Mouse (Mus musculus): ENCODE data around the gene Ikzf3. TPM values are rescaled to one million over a fixed set of nuclear protein-coding genes. Genes with fewer than 3 reads are reported as not detected.

The Ikzf3 gene
- polyA plus RNA-seq, 1 experiment from 2014 or later: 0.73 TPM

- 79% methylated on average over 5 of the region's 5 CpGs for WGBS
- H3K27me3 ChIP-seq (ENCODE audit: control insufficient read depth, insufficient read depth, low read length): peaks cover 18% of the 10 kb centered on the region
- no peak for ATAC-seq (ENCODE audit: low FRiP score, low TSS enrichment)
- no peak overlapping the region for H3K9ac ChIP-seq (ENCODE audit: low read depth, low read length)
- no peaks in the 10 kb centered on the region for H3K36me3 ChIP-seq (ENCODE audit: control insufficient read depth, insufficient read depth, low read length)
- H3K4me3 ChIP-seq (ENCODE audit: low read length): no peak overlapping the region
- no peak overlapping the region for H3K4me2 ChIP-seq (replicated peaks; ENCODE audit: low read depth, low read length)
- H3K27ac ChIP-seq (ENCODE audit: low read depth, low read length): no peak overlapping the region
- no peaks in the 10 kb centered on the region for H3K4me1 ChIP-seq (ENCODE audit: control insufficient read depth, insufficient read depth, low read length)
- 0 out of 2 replicates have a peak, but pooled peaks cover 2% of the 10 kb centered on the region for H3K9me3 ChIP-seq (ENCODE audit: control insufficient read depth, low read length)
Measured at GRCm38 (mm10) chr11:98540319-98540718, 5.5 kb downstream of the Ikzf3 start.

- no peak overlapping the region for H3K9ac ChIP-seq (ENCODE audit: low read depth, low read length)
- no peak overlapping the region for H3K4me3 ChIP-seq (ENCODE audit: low read length)
- no peak overlapping the region for H3K27ac ChIP-seq (ENCODE audit: low read depth, low read length)
- no peak overlapping the region for H3K4me2 ChIP-seq (replicated peaks; ENCODE audit: low read depth, low read length)
- 0 out of 2 replicates have a peak, but pooled peaks cover 2% of the 10 kb centered on the region for H3K9me3 ChIP-seq (ENCODE audit: control insufficient read depth, low read length)
- H3K4me1 ChIP-seq (ENCODE audit: control insufficient read depth, insufficient read depth, low read length): no peaks in the 10 kb centered on the region
- no peaks in the 10 kb centered on the region for H3K36me3 ChIP-seq (ENCODE audit: control insufficient read depth, insufficient read depth, low read length)
- ATAC-seq (ENCODE audit: low FRiP score, low TSS enrichment): no peak
- peaks cover 3% of the 10 kb centered on the region for H3K27me3 ChIP-seq (ENCODE audit: control insufficient read depth, insufficient read depth, low read length)
Measured at GRCm38 (mm10) chr11:98537480-98538034, 8.3 kb downstream of the Ikzf3 start.

- Histone ChIP-seq H3K4me3 (ENCODE audit: low read length) (no peak overlapping the region), H3K36me3 (ENCODE audit: control insufficient read depth, insufficient read depth, low read length) (no peaks in the 10 kb centered on the region), H3K27me3 (ENCODE audit: control insufficient read depth, insufficient read depth, low read length) (no peaks in the 10 kb centered on the region), H3K9me3 (ENCODE audit: control insufficient read depth, low read length) (no peaks in the 10 kb centered on the region), H3K4me1 (ENCODE audit: control insufficient read depth, insufficient read depth, low read length) (no peaks in the 10 kb centered on the region), H3K9ac (ENCODE audit: low read depth, low read length) (no peak overlapping the region), H3K4me2 (replicated peaks; ENCODE audit: low read depth, low read length) (no peak overlapping the region), H3K27ac (ENCODE audit: low read depth, low read length) (no peak overlapping the region)
- no peak for ATAC-seq (ENCODE audit: low FRiP score, low TSS enrichment)
- 78% methylated on average over 10 of the region's 10 CpGs for WGBS
Measured at GRCm38 (mm10) chr11:98526824-98527461, 18.9 kb downstream of the Ikzf3 start.

GRCm38 (mm10) chr11:98525140-98525539, 20.7 kb downstream of the Ikzf3 start:
- Histone ChIP-seq H3K4me1 (ENCODE audit: control insufficient read depth, insufficient read depth, low read length) (no peaks in the 10 kb centered on the region), H3K36me3 (ENCODE audit: control insufficient read depth, insufficient read depth, low read length) (no peaks in the 10 kb centered on the region), H3K9me3 (ENCODE audit: control insufficient read depth, low read length) (no peaks in the 10 kb centered on the region), H3K27ac (ENCODE audit: low read depth, low read length) (no peak overlapping the region), H3K4me3 (ENCODE audit: low read length) (no peak overlapping the region), H3K27me3 (ENCODE audit: control insufficient read depth, insufficient read depth, low read length) (no peaks in the 10 kb centered on the region), H3K9ac (ENCODE audit: low read depth, low read length) (no peak overlapping the region), H3K4me2 (replicated peaks; ENCODE audit: low read depth, low read length) (no peak overlapping the region)
- 61% methylated on average over 4 of the region's 4 CpGs for WGBS
- no peak for ATAC-seq (ENCODE audit: low FRiP score, low TSS enrichment)

GRCm38 (mm10) chr11:98520468-98520867, 25.4 kb downstream of the Ikzf3 start:
- H3K9ac ChIP-seq (ENCODE audit: low read depth, low read length): no peak overlapping the region
- no peak overlapping the region for H3K4me2 ChIP-seq (replicated peaks; ENCODE audit: low read depth, low read length)
- no peaks in the 10 kb centered on the region for H3K9me3 ChIP-seq (ENCODE audit: control insufficient read depth, low read length)
- H3K4me3 ChIP-seq (ENCODE audit: low read length): no peak overlapping the region
- no peak for ATAC-seq (ENCODE audit: low FRiP score, low TSS enrichment)
- no peaks in the 10 kb centered on the region for H3K27me3 ChIP-seq (ENCODE audit: control insufficient read depth, insufficient read depth, low read length)
- H3K4me1 ChIP-seq (ENCODE audit: control insufficient read depth, insufficient read depth, low read length): peaks cover 3% of the 10 kb centered on the region; the same call in 1 of the 2 replicates
- H3K36me3 ChIP-seq (ENCODE audit: control insufficient read depth, insufficient read depth, low read length): no peaks in the 10 kb centered on the region
- no peak overlapping the region for H3K27ac ChIP-seq (ENCODE audit: low read depth, low read length)
- 25% methylated on average over 10 of the region's 10 CpGs for WGBS

GRCm38 (mm10) chr11:98513356-98513936, 32.4 kb downstream of the Ikzf3 start:
- Histone ChIP-seq H3K36me3 (ENCODE audit: control insufficient read depth, insufficient read depth, low read length) (no peaks in the 10 kb centered on the region), H3K9me3 (ENCODE audit: control insufficient read depth, low read length) (no peaks in the 10 kb centered on the region), H3K4me1 (ENCODE audit: control insufficient read depth, insufficient read depth, low read length) (peaks cover 5% of the 10 kb centered on the region; the same call in 1 of the 2 replicates), H3K4me3 (ENCODE audit: low read length) (no peak overlapping the region), H3K9ac (ENCODE audit: low read depth, low read length) (no peak overlapping the region), H3K4me2 (replicated peaks; ENCODE audit: low read depth, low read length) (no peak overlapping the region), H3K27ac (ENCODE audit: low read depth, low read length) (no peak overlapping the region), H3K27me3 (ENCODE audit: control insufficient read depth, insufficient read depth, low read length) (no peaks in the 10 kb centered on the region)
- ATAC-seq (ENCODE audit: low FRiP score, low TSS enrichment): no peak
- WGBS: 78% methylated on average over 6 of the region's 6 CpGs

GRCm38 (mm10) chr11:98512881-98513280, 33.0 kb downstream of the Ikzf3 start:
- Histone ChIP-seq H3K4me3 (ENCODE audit: low read length) (no peak overlapping the region), H3K27ac (ENCODE audit: low read depth, low read length) (no peak overlapping the region), H3K4me1 (ENCODE audit: control insufficient read depth, insufficient read depth, low read length) (peaks cover 5% of the 10 kb centered on the region; the same call in 1 of the 2 replicates), H3K27me3 (ENCODE audit: control insufficient read depth, insufficient read depth, low read length) (no peaks in the 10 kb centered on the region), H3K36me3 (ENCODE audit: control insufficient read depth, insufficient read depth, low read length) (no peaks in the 10 kb centered on the region), H3K9ac (ENCODE audit: low read depth, low read length) (no peak overlapping the region), H3K9me3 (ENCODE audit: control insufficient read depth, low read length) (no peaks in the 10 kb centered on the region), H3K4me2 (replicated peaks; ENCODE audit: low read depth, low read length) (no peak overlapping the region)
- no peak for ATAC-seq (ENCODE audit: low FRiP score, low TSS enrichment)
- WGBS: 94% methylated on average over 13 of the region's 13 CpGs

GRCm38 (mm10) chr11:98510125-98510524, 35.7 kb downstream of the Ikzf3 start:
- no peaks in the 10 kb centered on the region for H3K36me3 ChIP-seq (ENCODE audit: control insufficient read depth, insufficient read depth, low read length)
- H3K4me1 ChIP-seq (ENCODE audit: control insufficient read depth, insufficient read depth, low read length): no peaks in the 10 kb centered on the region
- no peak overlapping the region for H3K27ac ChIP-seq (ENCODE audit: low read depth, low read length)
- no peaks in the 10 kb centered on the region for H3K27me3 ChIP-seq (ENCODE audit: control insufficient read depth, insufficient read depth, low read length)
- no peak overlapping the region for H3K4me2 ChIP-seq (replicated peaks; ENCODE audit: low read depth, low read length)
- H3K9me3 ChIP-seq (ENCODE audit: control insufficient read depth, low read length): no peaks in the 10 kb centered on the region
- WGBS: 56% methylated on average over 8 of the region's 8 CpGs
- no peak overlapping the region for H3K9ac ChIP-seq (ENCODE audit: low read depth, low read length)
- no peak overlapping the region for H3K4me3 ChIP-seq (ENCODE audit: low read length)
- ATAC-seq (ENCODE audit: low FRiP score, low TSS enrichment): no peak

GRCm38 (mm10) chr11:98509434-98509833, 36.4 kb downstream of the Ikzf3 start:
- Histone ChIP-seq H3K4me2 (replicated peaks; ENCODE audit: low read depth, low read length) (no peak overlapping the region), H3K9me3 (ENCODE audit: control insufficient read depth, low read length) (no peaks in the 10 kb centered on the region), H3K4me1 (ENCODE audit: control insufficient read depth, insufficient read depth, low read length) (no peaks in the 10 kb centered on the region), H3K9ac (ENCODE audit: low read depth, low read length) (no peak overlapping the region), H3K36me3 (ENCODE audit: control insufficient read depth, insufficient read depth, low read length) (no peaks in the 10 kb centered on the region), H3K27ac (ENCODE audit: low read depth, low read length) (no peak overlapping the region), H3K27me3 (ENCODE audit: control insufficient read depth, insufficient read depth, low read length) (no peaks in the 10 kb centered on the region), H3K4me3 (ENCODE audit: low read length) (no peak overlapping the region)
- WGBS: 78% methylated on average over 7 of the region's 7 CpGs
- ATAC-seq (ENCODE audit: low FRiP score, low TSS enrichment): no peak

Data from kidney, embryonic 14.5 days (tissue).